In genomic region chr9:123850705-123851061, GRCm38 (mm10) we compare ENCODE assay signal across 7 mouse cellular contexts. TPM values are rescaled to one million over a fixed set of nuclear protein-coding genes. Genes with fewer than 3 reads are reported as not detected.
DNase-seq lines count a peak whose midpoint lies in the region; ATAC-seq lines count a peak whose summit lies in the region.

No protein-coding gene starts in this region.

- DNase-seq in Muller cell, postnatal 12 days (ENCODE audit: inconsistent ontology term) = peak; percentile 55
- peak; percentile 56 for DNase-seq in embryonic facial prominence, embryonic 14.5 days (ENCODE audit: low spot score)
- DNase-seq in layer of hippocampus, postnatal 10 days (ENCODE audit: low spot score in 2 of 2) = peak; percentile 23 to 38
- peak; percentile 35 for DNase-seq in testis, postnatal 14 days (ENCODE audit: low spot score)

- peaks cover 3% of the 10 kb centered on the region; the same call in 1 of the 2 replicates for H3K4me1 ChIP-seq in embryonic facial prominence, embryonic 14.5 days (ENCODE audit: control insufficient read depth, insufficient read depth, low read length)
- H3K4me1 ChIP-seq in heart, embryonic 13.5 days = peaks cover 35% of the 10 kb centered on the region
- peaks cover 71% of the 10 kb centered on the region for H3K4me1 ChIP-seq in megakaryocyte, embryonic 14.5 days

- peak overlapping the region; percentile 87 for H3K4me3 ChIP-seq in embryonic facial prominence, embryonic 14.5 days (ENCODE audit: low read depth, low read length)
- H3K4me3 ChIP-seq in heart, embryonic 13.5 days = peak overlapping the region; percentile 83
- peak overlapping the region; percentile 96 for H3K4me3 ChIP-seq in megakaryocyte, embryonic 14.5 days (replicated peaks)

- no peaks in the 10 kb centered on the region for H3K9me3 ChIP-seq in embryonic facial prominence, embryonic 14.5 days (ENCODE audit: control insufficient read depth, low read length)
- no peaks in the 10 kb centered on the region for H3K9me3 ChIP-seq in heart, embryonic 13.5 days
- no peaks in the 10 kb centered on the region for H3K9me3 ChIP-seq in megakaryocyte, embryonic 14.5 days

- H3K27me3 ChIP-seq in embryonic facial prominence, embryonic 14.5 days (replicated peaks; ENCODE audit: control insufficient read depth, insufficient read depth, low read length) = no peaks in the 10 kb centered on the region
- H3K27me3 ChIP-seq in heart, embryonic 13.5 days (replicated peaks) = no peaks in the 10 kb centered on the region
- no peaks in the 10 kb centered on the region for H3K27me3 ChIP-seq in megakaryocyte, embryonic 14.5 days (replicated peaks)

- ATAC-seq in CD4-positive, CD25-positive, alpha-beta regulatory T cell, adult 4 months = peak; percentile 21
- no peak for ATAC-seq in embryonic facial prominence, embryonic 14.5 days (ENCODE audit: low read depth)
- ATAC-seq in heart, embryonic 13.5 days (ENCODE audit: extremely low read depth, insufficient number of reproducible peaks, low FRiP score, low TSS enrichment) = no peak

- H3K36me3 ChIP-seq in embryonic facial prominence, embryonic 14.5 days (ENCODE audit: control insufficient read depth, insufficient read depth, low read length) = no peaks in the 10 kb centered on the region
- no peaks in the 10 kb centered on the region for H3K36me3 ChIP-seq in heart, embryonic 13.5 days
- H3K36me3 ChIP-seq in megakaryocyte, embryonic 14.5 days (replicated peaks; ENCODE audit: low read length) = peaks cover 31% of the 10 kb centered on the region

- peak overlapping the region; percentile 91 for H3K9ac ChIP-seq in embryonic facial prominence, embryonic 14.5 days (ENCODE audit: low read depth, low read length)
- H3K9ac ChIP-seq in heart, embryonic 13.5 days = peak overlapping the region; percentile 92

- peak overlapping the region; percentile 80 for H3K4me2 ChIP-seq in embryonic facial prominence, embryonic 14.5 days (ENCODE audit: low read depth, low read length)
- H3K4me2 ChIP-seq in heart, embryonic 13.5 days = peak overlapping the region; percentile 85

- WGBS in embryonic facial prominence, embryonic 14.5 days = 3% methylated on average over 2 of the region's 2 CpGs
- whole genome bisulfite sequencing in heart, embryonic 13.5 days = 5% methylated on average over 2 of the region's 2 CpGs

- H3K27ac ChIP-seq in embryonic facial prominence, embryonic 14.5 days (replicated peaks; ENCODE audit: low read depth, low read length) = peak overlapping the region; percentile 96; the same call in 1 of the 2 replicates
- H3K27ac ChIP-seq in heart, embryonic 13.5 days (replicated peaks) = peak overlapping the region; percentile 95

RNA-seq across cellular contexts. Expression of gene Fyco1, which starts 1.0 kb away (rescaled TPM):
- polyA plus RNA-seq in CD4-positive, CD25-positive, alpha-beta regulatory T cell, adult 4 months (2017; shearing (Covaris generic)) = 10 to 100 TPM; 34.5 to 69.7 TPM
- polyA plus RNA-seq in embryonic facial prominence, embryonic 14.5 days (2014; fragmentation: Nextera tagmentation; extraction: Ambion mirVana) = 12.1 and 15.1 TPM in 2 replicates
- 23.9 and 27.0 TPM in 2 replicates for polyA plus RNA-seq in heart, embryonic 13.5 days (2015; fragmentation: Nextera tagmentation; extraction: Ambion mirVana)
- 10 to 100 TPM; 18.6 to 25.1 TPM for total RNA-seq in layer of hippocampus, postnatal 10 days (2021)
- 1.9 and 5.3 TPM in 2 replicates for polyA plus RNA-seq in megakaryocyte, embryonic 14.5 days (2012; ENCODE audit: insufficient read depth, low replicate concordance)

RNA-seq across cellular contexts. Expression of gene Xcr1, which starts 11.1 kb away (rescaled TPM):
- under 1 TPM; 0.12 to 0.61 TPM for polyA plus RNA-seq in CD4-positive, CD25-positive, alpha-beta regulatory T cell, adult 4 months (2017; shearing (Covaris generic))
- 0.06 TPM in 1 of 2 replicates, not detected in the other for polyA plus RNA-seq in embryonic facial prominence, embryonic 14.5 days (2014; fragmentation: Nextera tagmentation; extraction: Ambion mirVana)
- polyA plus RNA-seq in heart, embryonic 13.5 days (2015; fragmentation: Nextera tagmentation; extraction: Ambion mirVana) = not detected in 2 replicates
- not detected for total RNA-seq in layer of hippocampus, postnatal 10 days (2021)
- polyA plus RNA-seq in megakaryocyte, embryonic 14.5 days (2012; ENCODE audit: insufficient read depth, low replicate concordance) = not detected in 2 replicates

RNA-seq across cellular contexts. Expression of gene Cxcr6, which starts 44.4 kb away (rescaled TPM):
- polyA plus RNA-seq in CD4-positive, CD25-positive, alpha-beta regulatory T cell, adult 4 months (2017; shearing (Covaris generic)) = 10 to 100 TPM; 25.3 to 37.5 TPM
- 0.11 and 0.67 TPM in 2 replicates for polyA plus RNA-seq in embryonic facial prominence, embryonic 14.5 days (2014; fragmentation: Nextera tagmentation; extraction: Ambion mirVana)
- 0.17 and 0.23 TPM in 2 replicates for polyA plus RNA-seq in heart, embryonic 13.5 days (2015; fragmentation: Nextera tagmentation; extraction: Ambion mirVana)
- total RNA-seq in layer of hippocampus, postnatal 10 days (2021) = not detected
- polyA plus RNA-seq in megakaryocyte, embryonic 14.5 days (2012; ENCODE audit: insufficient read depth, low replicate concordance) = not detected in 2 replicates

Comparison
In these comparisons a context has a peak if more than half of its experiments do, and no peak if none do; other contexts are left out.
1. RNA of gene Cxcr6, which starts 44.4 kb away (polyA plus RNA-seq): 25.3 to 37.5 TPM in CD4-positive, CD25-positive, alpha-beta regulatory T cell, adult 4 months; 0.17 to 0.23 TPM in heart, embryonic 13.5 days, 0.11 to 0.67 TPM in embryonic facial prominence, embryonic 14.5 days and not detected in megakaryocyte, embryonic 14.5 days; every median in the first group is over 10 times any median in the second.
2. Peak in every context shown above with its lines, with median percentiles within 50 percentile points of each other: DNase-seq and H3K4me3 ChIP-seq.